Mouse (Mus musculus) skeletal muscle tissue, postnatal 0 days (tissue): ENCODE results near the gene Stpg1. TPM values are rescaled to one million over a fixed set of nuclear protein-coding genes. Genes with fewer than 3 reads are reported as not detected.

Experiments used
- microRNA-seq, 2 experiments: library from miRNA; unstranded; fragments of <30 nt; microRNA quantifications; one replicate each; pipeline ENCODE4; 2016
- polyA plus RNA-seq: library from polyadenylated mRNA; unstranded; fragments of >200 nt; fragmentation: Nextera tagmentation; extraction: Ambion mirVana; gene quantifications from 2 replicates; pipeline ENCODE4 v1.2.1, GENCODE M21; 2015

Gene Stpg1
- 0.06 and 0.12 TPM in 2 replicates for polyA plus RNA-seq

DNA sequence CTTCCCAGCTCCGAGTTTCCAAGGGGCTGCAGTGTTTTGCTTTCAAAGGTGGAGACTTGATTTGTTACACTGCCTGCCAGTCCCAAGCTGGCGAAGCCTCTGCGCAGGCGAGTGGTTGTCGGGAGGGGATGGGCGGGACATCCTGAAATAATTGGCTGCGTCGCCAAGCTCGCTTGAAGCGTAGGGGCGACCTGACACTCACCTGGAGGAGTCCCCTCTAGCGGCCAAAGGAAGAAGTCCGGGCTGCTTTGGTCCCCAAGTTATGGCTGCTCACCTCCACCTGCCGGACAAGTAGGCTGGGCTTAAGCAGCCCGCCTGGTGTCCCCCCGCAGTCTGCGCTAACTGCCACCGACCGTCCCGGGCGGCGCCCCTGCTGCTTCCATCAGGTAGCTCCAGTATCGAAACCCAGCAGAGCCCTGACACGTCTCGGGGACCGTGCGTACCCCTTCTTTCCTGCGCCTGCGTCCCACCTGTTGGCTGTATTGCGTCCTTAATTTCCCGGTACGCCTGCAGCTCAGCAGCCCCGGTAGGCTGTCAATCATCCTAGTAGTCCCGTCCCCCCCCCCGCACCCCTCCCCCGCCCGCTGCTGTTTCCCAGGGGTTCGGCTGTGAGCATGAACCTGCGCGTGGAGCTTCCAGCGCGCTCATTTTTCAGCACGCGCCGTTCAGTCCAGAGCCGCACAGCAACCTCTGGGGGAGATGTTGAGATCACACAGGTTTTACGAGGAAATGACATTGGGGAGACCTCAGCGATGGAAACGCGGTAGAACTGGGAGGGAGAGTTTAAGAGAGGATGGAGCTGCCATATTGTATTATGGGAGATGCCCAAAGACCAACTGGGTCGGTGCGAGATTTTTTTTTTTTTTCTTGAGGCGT, at the start of gene Stpg1, which contains the start of gene Nipal3:
TSS of gene Stpg1 (plus strand) at position 270 of the 876 bp plus-strand sequence.
TSS of gene Nipal3 (minus strand) at position 518 of the 876 bp plus-strand sequence.

DNA sequence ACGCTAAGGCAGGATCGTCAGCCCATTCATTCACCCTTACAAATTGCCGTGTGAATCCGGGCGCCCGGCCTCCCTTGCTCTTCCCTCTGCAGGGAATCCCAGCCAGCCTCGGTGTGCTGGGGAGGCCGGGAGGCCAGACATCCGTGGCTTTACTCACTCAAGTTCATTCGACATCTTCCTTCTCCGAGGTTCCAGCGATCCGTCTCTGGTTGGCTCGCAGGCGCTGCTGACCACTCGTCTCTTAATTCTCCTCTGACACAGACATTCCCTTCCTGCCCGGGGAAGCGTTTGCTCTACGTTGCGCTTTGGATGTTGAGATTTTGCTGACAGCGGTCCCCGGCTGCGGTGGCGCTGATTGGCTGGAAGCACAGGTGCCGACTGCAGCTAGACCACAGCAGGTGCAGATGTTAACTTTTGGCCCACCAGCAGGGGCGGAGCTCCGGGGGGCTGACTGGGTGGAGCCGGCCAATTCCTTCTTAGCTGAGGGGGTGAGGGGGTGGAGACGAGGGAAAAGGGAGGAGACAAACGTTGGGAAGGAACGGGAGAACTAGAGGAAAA, 78.7 kb downstream of the Stpg1 start, which contains the start of gene Grhl3:
TSS of gene Grhl3 (minus strand) at position 380 of the 558 bp plus-strand sequence.

Small RNA genes lying within 50 kb of the gene (microRNA-seq; reads per million reads assigned to microRNA genes)
- 0 reads per million in 2 experiments for gene Gm25317

Other genes starting within 250 kb of the Stpg1 start
- 88.9 and 98.4 TPM in 2 replicates for gene Clic4, start 222.0 kb upstream of the Stpg1 start, polyA plus RNA-seq
- gene Srrm1, start 141.5 kb upstream of the Stpg1 start, polyA plus RNA-seq: 83.9 and 98.5 TPM in 2 replicates
- gene Ncmap, start 96.6 kb upstream of the Stpg1 start, polyA plus RNA-seq: 1.1 TPM in 2 replicates
- gene Rcan3, start 60.9 kb upstream of the Stpg1 start, polyA plus RNA-seq: 6.2 and 7.7 TPM in 2 replicates
- gene Nipal3, start 248 bp downstream of the Stpg1 start, polyA plus RNA-seq: 1.5 and 2.6 TPM in 2 replicates
- 0.83 TPM in 1 of 2 replicates, not detected in the other for gene Grhl3, start 78.8 kb downstream of the Stpg1 start, polyA plus RNA-seq
- 0.05 TPM in 1 of 2 replicates, not detected in the other for gene Ifnlr1, start 191.5 kb downstream of the Stpg1 start, polyA plus RNA-seq
- 0.05 TPM in 1 of 2 replicates, not detected in the other for gene Il22ra1, start 233.4 kb downstream of the Stpg1 start, polyA plus RNA-seq